ENCODE assay signal across 35 mouse cellular contexts in genomic region chr1:186228396-186228795, GRCm38 (mm10).
A peak's percentile ranks its signal among the peaks of the same experiment; 100 is the strongest.
DNase-seq lines count a peak whose midpoint lies in the region; ATAC-seq and TF ChIP-seq lines count a peak whose summit lies in the region.
"Had no signal": no experiment of that assay in that cellular context is flagged by ENCODE, and none has a peak within 500 bp of the region (broad histone marks: within the 10 kb centered on the region; RNA-seq: fewer than 3 reads in every experiment).

No protein-coding gene starts in this region.

- WGBS in heart, embryonic 10.5 days = 82% methylated on average over 4 of the region's 4 CpGs
- WGBS in lung, embryonic 14.5 days = 75% methylated on average over 4 of the region's 4 CpGs
- 86% methylated on average over 4 of the region's 4 CpGs for WGBS in lung, adult 2 months
- 62% methylated on average over 4 of the region's 4 CpGs for WGBS in heart, embryonic 14.5 days
- WGBS in liver, postnatal 0 days (ENCODE audit: insufficient replicate concordance) = 67% methylated on average over 4 of the region's 4 CpGs

- peaks cover 10% of the 10 kb centered on the region for H3K4me1 ChIP-seq in heart, embryonic 10.5 days
- peaks cover 10% of the 10 kb centered on the region for H3K4me1 ChIP-seq in lung, embryonic 14.5 days (ENCODE audit: insufficient read depth)
- H3K4me1 ChIP-seq in lung, adult 2 months (ENCODE audit: control insufficient read depth, insufficient read depth, low read length) = peaks cover 3% of the 10 kb centered on the region
- H3K4me1 ChIP-seq in heart, embryonic 14.5 days (ENCODE audit: control insufficient read depth in 2 of 2, insufficient read depth in 2 of 2, low read length in 2 of 2) = peaks cover 5 to 9% of the 10 kb centered on the region in 2 experiments
- no peaks in the 10 kb centered on the region for H3K4me1 ChIP-seq in liver, postnatal 0 days (ENCODE audit: insufficient read depth)
- H3K4me1 ChIP-seq: hindbrain, embryonic 12.5 days; intestine, embryonic 15.5 days; liver, embryonic 13.5 days; megakaryocyte, embryonic 14.5 days; midbrain, embryonic 13.5 days had no signal

- H3K9me3 ChIP-seq in heart, embryonic 10.5 days = no peaks in the 10 kb centered on the region
- H3K9me3 ChIP-seq in lung, embryonic 14.5 days (ENCODE audit: low read depth, low read length) = no peaks in the 10 kb centered on the region
- no peaks in the 10 kb centered on the region for H3K9me3 ChIP-seq in heart, embryonic 14.5 days (ENCODE audit: control insufficient read depth, low read length)
- no peaks in the 10 kb centered on the region for H3K9me3 ChIP-seq in liver, postnatal 0 days (ENCODE audit: low read length)
- H3K9me3 ChIP-seq: embryonic facial prominence, embryonic 12.5 days; forebrain, embryonic 13.5 days; heart, embryonic 15.5 days; hindbrain, embryonic 12.5 days; intestine, embryonic 15.5 days; limb, embryonic 10.5 days; limb, embryonic 15.5 days; liver, embryonic 13.5 days; lung, embryonic 15.5 days had no signal

- H3K27ac ChIP-seq in heart, embryonic 10.5 days = no peak overlapping the region
- no peak overlapping the region for H3K27ac ChIP-seq in lung, embryonic 14.5 days (ENCODE audit: low read depth)
- H3K27ac ChIP-seq in heart, embryonic 14.5 days (replicated peaks in 1 of 2; ENCODE audit: control insufficient read depth in 1 of 2, insufficient read depth in 1 of 2, low read depth in 2 of 2, low read length in 2 of 2) = no peak overlapping the region
- H3K27ac ChIP-seq in liver, postnatal 0 days (ENCODE audit: low read depth) = no peak overlapping the region
- H3K27ac ChIP-seq: embryonic facial prominence, embryonic 12.5 days; forebrain, embryonic 13.5 days; heart, embryonic 15.5 days; hindbrain, embryonic 12.5 days; hindbrain, postnatal 0 days; intestine, embryonic 15.5 days; kidney, postnatal 0 days; limb, embryonic 10.5 days; limb, embryonic 15.5 days; liver, embryonic 13.5 days; lung, embryonic 15.5 days; midbrain, embryonic 13.5 days had no signal

- no peak overlapping the region for H3K4me3 ChIP-seq in heart, embryonic 10.5 days
- no peak overlapping the region for H3K4me3 ChIP-seq in lung, embryonic 14.5 days (ENCODE audit: low read depth, low read length)
- H3K4me3 ChIP-seq in lung, adult 2 months (replicated peaks; ENCODE audit: extremely low read depth, low read depth, low read length) = no peak overlapping the region
- no peak overlapping the region for H3K4me3 ChIP-seq in heart, embryonic 14.5 days (ENCODE audit: control insufficient read depth in 1 of 2, insufficient read depth in 1 of 2, low read depth in 1 of 2, low read length in 2 of 2)
- no peak overlapping the region for H3K4me3 ChIP-seq in liver, postnatal 0 days (ENCODE audit: low read depth, low read length)
- H3K4me3 ChIP-seq: embryonic facial prominence, embryonic 12.5 days; erythroblast, embryonic 14.5 days; forebrain, embryonic 13.5 days; heart, embryonic 15.5 days; hindbrain, embryonic 12.5 days; intestine, embryonic 15.5 days; limb, embryonic 10.5 days; limb, embryonic 15.5 days; liver, embryonic 13.5 days; lung, embryonic 15.5 days; megakaryocyte, embryonic 14.5 days; midbrain, embryonic 13.5 days had no signal

- no peaks in the 10 kb centered on the region for H3K27me3 ChIP-seq in heart, embryonic 10.5 days (ENCODE audit: insufficient read depth, poor library complexity, severe bottlenecking)
- H3K27me3 ChIP-seq in lung, embryonic 14.5 days (ENCODE audit: insufficient read depth, low read length) = no peaks in the 10 kb centered on the region
- no peaks in the 10 kb centered on the region for H3K27me3 ChIP-seq in heart, embryonic 14.5 days (ENCODE audit: control insufficient read depth, insufficient read depth, low read length)
- H3K27me3 ChIP-seq in liver, postnatal 0 days (ENCODE audit: insufficient read depth, low read length) = no peaks in the 10 kb centered on the region
- H3K27me3 ChIP-seq: embryonic facial prominence, embryonic 12.5 days; forebrain, embryonic 13.5 days; heart, embryonic 15.5 days; hindbrain, embryonic 12.5 days; intestine, embryonic 15.5 days; limb, embryonic 15.5 days; liver, embryonic 13.5 days; lung, embryonic 15.5 days; megakaryocyte, embryonic 14.5 days; midbrain, embryonic 13.5 days; Patski had no signal

- TF ChIP-seq POLR2A in lung, adult 2 months (IDR thresholded peaks at IDR 0.05; ENCODE audit: borderline replicate concordance, extremely low read depth, low read depth, low read length) = no peak

- no peaks in the 10 kb centered on the region for H3K36me3 ChIP-seq in heart, embryonic 10.5 days
- H3K36me3 ChIP-seq in lung, embryonic 14.5 days (ENCODE audit: insufficient read depth) = no peaks in the 10 kb centered on the region
- H3K36me3 ChIP-seq in heart, embryonic 14.5 days (ENCODE audit: control insufficient read depth, insufficient read depth, low read length) = no peaks in the 10 kb centered on the region
- H3K36me3 ChIP-seq in liver, postnatal 0 days (replicated peaks; ENCODE audit: insufficient read depth, low read length) = no peaks in the 10 kb centered on the region
- H3K36me3 ChIP-seq: embryonic facial prominence, embryonic 12.5 days; G1E; heart, embryonic 15.5 days; hindbrain, embryonic 12.5 days; intestine, embryonic 15.5 days; limb, embryonic 10.5 days; limb, embryonic 15.5 days; liver, embryonic 13.5 days; lung, embryonic 15.5 days; midbrain, embryonic 13.5 days had no signal

- H3K4me2 ChIP-seq in lung, embryonic 14.5 days = no peak overlapping the region
- H3K4me2 ChIP-seq in heart, embryonic 14.5 days (ENCODE audit: low read length) = no peak overlapping the region
- no peak overlapping the region for H3K4me2 ChIP-seq in liver, postnatal 0 days (ENCODE audit: low read depth, low read length)
- H3K4me2 ChIP-seq: embryonic facial prominence, embryonic 12.5 days; forebrain, embryonic 13.5 days; heart, embryonic 15.5 days; hindbrain, embryonic 12.5 days; intestine, embryonic 15.5 days; limb, embryonic 15.5 days; liver, embryonic 13.5 days; lung, embryonic 15.5 days; midbrain, embryonic 13.5 days had no signal

- TF ChIP-seq EP300 in liver, postnatal 0 days (IDR thresholded peaks at IDR 0.05; ENCODE audit: low read depth) = no peak

- no peak overlapping the region for H3K9ac ChIP-seq in lung, embryonic 14.5 days
- no peak overlapping the region for H3K9ac ChIP-seq in heart, embryonic 14.5 days (ENCODE audit: low read length)
- no peak overlapping the region for H3K9ac ChIP-seq in liver, postnatal 0 days (replicated peaks)
- H3K9ac ChIP-seq: embryonic facial prominence, embryonic 12.5 days; forebrain, embryonic 13.5 days; heart, embryonic 15.5 days; hindbrain, embryonic 12.5 days; intestine, embryonic 15.5 days; limb, embryonic 15.5 days; liver, embryonic 13.5 days; lung, embryonic 15.5 days; midbrain, embryonic 13.5 days had no signal

- peak; percentile 94 for DNase-seq in heart, adult 11 months
- DNase-seq in heart, embryonic 10.5 days (ENCODE audit: low spot score) = no peak
- peak; percentile 26 for DNase-seq in lung, embryonic 14.5 days
- no peak for DNase-seq in lung, adult 2 months
- peak; percentile 32 for DNase-seq in heart, postnatal 4 days
- DNase-seq in liver, postnatal 0 days = no peak
- DNase-seq: adrenal gland, postnatal 14 days; cerebellum, adult 11 months; cerebellum, adult 9-10 months; cerebellum, postnatal 36 days; gastrocnemius, postnatal 14 days; kidney, adult 2 months; kidney, postnatal 4 days; layer of hippocampus, postnatal 36 days; liver, embryonic 13.5 days; lung, postnatal 4 days; retina, postnatal 1 day; right cerebral cortex, postnatal 14 days; thymus, postnatal 4 days had no signal

- no peak for TF ChIP-seq CTCF in lung, embryonic 14.5 days (IDR thresholded peaks at IDR 0.05; ENCODE audit: low read depth)
- no peak for TF ChIP-seq CTCF in lung, adult 2 months (IDR thresholded peaks at IDR 0.05; ENCODE audit: insufficient read depth, low read length)
- TF ChIP-seq CTCF in liver, postnatal 0 days (IDR thresholded peaks at IDR 0.05; ENCODE audit: low read depth) = no peak

- no peak for ATAC-seq in lung, embryonic 14.5 days (ENCODE audit: insufficient read depth)
- ATAC-seq in heart, embryonic 14.5 days (ENCODE audit: insufficient number of reproducible peaks, insufficient read depth, low FRiP score, low read depth) = 0 out of 2 replicates have a peak, but pooled peaks have one; percentile 54
- ATAC-seq in liver, postnatal 0 days = no peak
- ATAC-seq: forebrain, embryonic 13.5 days; hindbrain, postnatal 0 days; intestine, embryonic 15.5 days; midbrain, embryonic 13.5 days; Patski had no signal

Comparison
In these comparisons a context has a peak if more than half of its experiments do, and no peak if none do; other contexts are left out.
1. DNase-seq: peak in heart, adult 11 months (single experiment), lung, embryonic 14.5 days (single experiment) and heart, postnatal 4 days (single experiment); none in heart, embryonic 10.5 days (single experiment), lung, adult 2 months (single experiment) and liver, postnatal 0 days (single experiment).